Mouse (Mus musculus) gonadal fat pad, adult 2 months (tissue): ENCODE results near the gene Ang6. TPM values are rescaled to one million over a fixed set of nuclear protein-coding genes. Genes with fewer than 3 reads are reported as not detected.
"Not testable (repeated sequence)": the region's sequence is repeated elsewhere in the genome, so short reads cannot be mapped to it uniquely, and the experiment has no call there.

Experiments used
- DNase-seq: peaks from one replicate; pipeline ENCODE4 v3.0.0-alpha.2; 2012; ENCODE audit warnings: low read depth
- polyA plus RNA-seq: library from polyadenylated mRNA; depleted of rRNA; stranded (reverse); fragments of >200 nt; gene quantifications from 2 replicates; pipeline ENCODE4 v1.2.3, GENCODE M21; 2012; rRNA removed

Gene Ang6
- not detected in 2 replicates for polyA plus RNA-seq

GRCm38 (mm10) chr14:44002169-44002568 lies at the start of gene Ang6:
Gene Ang6, minus strand, starts transcription at chr14:44002269.
- no peak for DNase-seq

GRCm38 (mm10) chr14:44046567-44046966 lies 44.5 kb upstream of the Ang6 start:
- DNase-seq, result not testable (repeated sequence)

- not testable (repeated sequence) for DNase-seq
Measured at GRCm38 (mm10) chr14:44031828-44032227, 29.8 kb upstream of the Ang6 start.

- not testable (repeated sequence) for DNase-seq
Measured at GRCm38 (mm10) chr14:44009686-44010085, 7.6 kb upstream of the Ang6 start.

- DNase-seq, result not testable (repeated sequence)
Measured at GRCm38 (mm10) chr14:44008021-44008420, 6.0 kb upstream of the Ang6 start.

GRCm38 (mm10) chr14:44001600-44001999 lies 469 bp downstream of the Ang6 start:
- DNase-seq, result no peak

GRCm38 (mm10) chr14:43998455-43999000 lies 3.5 kb downstream of the Ang6 start:
- not testable (repeated sequence) for DNase-seq

- not testable (repeated sequence) for DNase-seq
Measured at GRCm38 (mm10) chr14:43987404-43987803, 14.7 kb downstream of the Ang6 start.

- no peak for DNase-seq
Measured at GRCm38 (mm10) chr14:43986147-43986546, 15.9 kb downstream of the Ang6 start.

- no peak for DNase-seq
Measured at GRCm38 (mm10) chr14:43983897-43984296, 18.2 kb downstream of the Ang6 start.

GRCm38 (mm10) chr14:43983454-43983853 lies 18.6 kb downstream of the Ang6 start:
- DNase-seq, result no peak

- not testable (repeated sequence) for DNase-seq
Measured at GRCm38 (mm10) chr14:43956769-43957168, 45.3 kb downstream of the Ang6 start, which contains the start of gene Ang5. Gene Ang5, plus strand, starts transcription at chr14:43957069.

GRCm38 (mm10) chr14:43955074-43955473 lies 47.0 kb downstream of the Ang6 start:
- DNase-seq, result not testable (repeated sequence)

GRCm38 (mm10) chr14:43953382-43953781 lies 48.7 kb downstream of the Ang6 start:
- DNase-seq, result not testable (repeated sequence)

Other genes starting within 250 kb of the Ang6 start
- not detected in 2 replicates for gene Gm8180, start 217.5 kb downstream of the Ang6 start, polyA plus RNA-seq
- 0.63 TPM in 1 of 2 replicates, not detected in the other for gene Ear1, start 126.8 kb downstream of the Ang6 start, polyA plus RNA-seq
- not detected in 2 replicates for gene Ear10, start 78.7 kb downstream of the Ang6 start, polyA plus RNA-seq
- gene Gm8113, start 76.9 kb downstream of the Ang6 start, polyA plus RNA-seq, result 1.9 and 3.1 TPM in 2 replicates
- gene Ang5, start 45.2 kb downstream of the Ang6 start, polyA plus RNA-seq, result not detected in 2 replicates
- gene Ear2, start 100.4 kb upstream of the Ang6 start, polyA plus RNA-seq, result 22.1 and 38.0 TPM in 2 replicates
- not detected in 2 replicates for gene Gm3327, start 121.6 kb upstream of the Ang6 start, polyA plus RNA-seq
- not detected in 2 replicates for gene Gm8212, start 195.4 kb upstream of the Ang6 start, polyA plus RNA-seq
- not detected in 2 replicates for gene 4930503E14Rik, start 211.0 kb upstream of the Ang6 start, polyA plus RNA-seq